Mouse (Mus musculus): Measurements from ENCODE around the gene Mettl21a.
"Not testable (repeated sequence)": the region's sequence is repeated elsewhere in the genome, so short reads cannot be mapped to it uniquely, and the experiment has no call there.

Mettl21a gene

GRCm38 (mm10) chr1:64616881-64617714, at the start of gene Mettl21a:
TSS of gene Mettl21a (minus strand) at chr1:64617242.
- peak; percentile 73 for DNase-seq (ENCODE audit: low read depth)

GRCm38 (mm10) chr1:64658876-64659275, 41.8 kb upstream of the Mettl21a start:
- no peak for DNase-seq (ENCODE audit: low read depth)

- DNase-seq (ENCODE audit: low read depth) = no peak
Measured at GRCm38 (mm10) chr1:64656423-64657129, 39.5 kb upstream of the Mettl21a start.

- DNase-seq (ENCODE audit: low read depth) = no peak
Measured at GRCm38 (mm10) chr1:64655415-64655814, 38.4 kb upstream of the Mettl21a start.

- no peak for DNase-seq (ENCODE audit: low read depth)
Measured at GRCm38 (mm10) chr1:64653701-64654100, 36.7 kb upstream of the Mettl21a start.

GRCm38 (mm10) chr1:64649362-64650124, 32.5 kb upstream of the Mettl21a start:
- DNase-seq (ENCODE audit: low read depth) = no peak

- no peak for DNase-seq (ENCODE audit: low read depth)
Measured at GRCm38 (mm10) chr1:64644513-64644912, 27.5 kb upstream of the Mettl21a start.

- DNase-seq (ENCODE audit: low read depth) = not testable (repeated sequence)
Measured at GRCm38 (mm10) chr1:64642541-64642940, 25.5 kb upstream of the Mettl21a start.

- no peak for DNase-seq (ENCODE audit: low read depth)
Measured at GRCm38 (mm10) chr1:64641069-64641468, 24.0 kb upstream of the Mettl21a start.

- DNase-seq (ENCODE audit: low read depth) = peak; percentile 13
Measured at GRCm38 (mm10) chr1:64639279-64639678, 22.2 kb upstream of the Mettl21a start.

- DNase-seq (ENCODE audit: low read depth) = no peak
Measured at GRCm38 (mm10) chr1:64635624-64636023, 18.6 kb upstream of the Mettl21a start.

- no peak for DNase-seq (ENCODE audit: low read depth)
Measured at GRCm38 (mm10) chr1:64633237-64633636, 16.2 kb upstream of the Mettl21a start.

- DNase-seq (ENCODE audit: low read depth) = no peak
Measured at GRCm38 (mm10) chr1:64631526-64631925, 14.5 kb upstream of the Mettl21a start.

GRCm38 (mm10) chr1:64625214-64625613, 8.2 kb upstream of the Mettl21a start:
- no peak for DNase-seq (ENCODE audit: low read depth)

- no peak for DNase-seq (ENCODE audit: low read depth)
Measured at GRCm38 (mm10) chr1:64623558-64624435, 6.8 kb upstream of the Mettl21a start.

GRCm38 (mm10) chr1:64621116-64621515, 4.1 kb upstream of the Mettl21a start:
- no peak for DNase-seq (ENCODE audit: low read depth)

- no peak for DNase-seq (ENCODE audit: low read depth)
Measured at GRCm38 (mm10) chr1:64618226-64618625, 1.2 kb upstream of the Mettl21a start.

- DNase-seq (ENCODE audit: low read depth) = peak; percentile 59
Measured at GRCm38 (mm10) chr1:64617715-64617984, 608 bp upstream of the Mettl21a start.

- no peak for DNase-seq (ENCODE audit: low read depth)
Measured at GRCm38 (mm10) chr1:64616531-64616880, 536 bp downstream of the Mettl21a start.

- no peak for DNase-seq (ENCODE audit: low read depth)
Measured at GRCm38 (mm10) chr1:64616076-64616475, 966 bp downstream of the Mettl21a start.

GRCm38 (mm10) chr1:64615531-64615991, 1.5 kb downstream of the Mettl21a start:
- DNase-seq (ENCODE audit: low read depth) = no peak
